Mouse (Mus musculus) kidney, postnatal 0 days (tissue): Measurements from ENCODE around the gene Abhd12. TPM values are rescaled to one million over a fixed set of nuclear protein-coding genes. Genes with fewer than 3 reads are reported as not detected.

ENCODE experiments used
- ATAC-seq: fragments of 200-750 bp; cut with Nextera tagmentation; replicated peaks from 2 replicates; pipeline ENCODE4 v1.8.0; 2017; ENCODE audit warnings: low read depth, moderate number of reproducible peaks, moderate TSS enrichment, moderate library complexity; ENCODE audit not compliant: low FRiP score
- DNase-seq: peaks from one replicate; pipeline ENCODE4 v3.0.0-alpha.2; 2016; ENCODE audit warnings: low spot score
- H3K27ac ChIP-seq: fragments of 300-500 bp; sonication (generic); 2 replicates; pipeline ENCODE4 v1.5.1; 2014; ENCODE audit warnings: mild to moderate bottlenecking
- H3K27me3 ChIP-seq: fragments of 300-500 bp; sonication (generic); 2 replicates; pipeline ENCODE4 v1.6.1; 2014; ENCODE audit warnings: low read length, mixed read lengths; ENCODE audit not compliant: insufficient read depth
- H3K36me3 ChIP-seq: fragments of 300-500 bp; sonication (generic); 2 replicates; pipeline ENCODE4 v1.6.1; 2014; ENCODE audit warnings: low read length, mixed read lengths; ENCODE audit not compliant: insufficient read depth
- H3K4me1 ChIP-seq: fragments of 300-500 bp; sonication (generic); replicated peaks from 2 replicates; pipeline ENCODE4 v1.6.1; 2014; ENCODE audit warnings: antibody characterized with exemption, low read length, mixed read lengths; ENCODE audit not compliant: insufficient read depth
- H3K4me2 ChIP-seq: fragments of 300-500 bp; sonication (generic); 2 replicates; pipeline ENCODE4 v1.6.1; 2014; ENCODE audit warnings: mild to moderate bottlenecking, low read length, moderate library complexity, mixed read lengths
- H3K4me3 ChIP-seq: fragments of 300-500 bp; sonication (generic); replicated peaks from 2 replicates; pipeline ENCODE4 v1.5.1; 2014; ENCODE audit warnings: low read depth, low read length
- H3K9ac ChIP-seq: fragments of 300-500 bp; sonication (generic); 2 replicates; pipeline ENCODE4 v1.6.1; 2014; ENCODE audit warnings: low read depth, low read length
- H3K9me3 ChIP-seq: fragments of 300-500 bp; sonication (generic); replicated peaks from 2 replicates; pipeline ENCODE4 v1.6.1; 2016; ENCODE audit warnings: low read length, inconsistent platforms, mixed read lengths
- CTCF ChIP-seq: IDR thresholded peaks from 2 replicates; pipeline ENCODE4 v1.5.1; 2016; ENCODE audit warnings: antibody characterized with exemption, low read depth, mild to moderate bottlenecking, moderate library complexity
- WGBS: fragments of 180-500 bp; shearing (Covaris S2); extraction: QIAGEN DNeasy Blood & Tissue Kit; methylation state at CpG from one replicate; pipeline ENCODE4 v1.1.7; 2014; 5-methylcytosine and 5-hydroxymethylcytosine counted together
- polyA plus RNA-seq: library from polyadenylated mRNA; unstranded; fragments of >200 nt; fragmentation: Nextera tagmentation; extraction: Ambion mirVana; gene quantifications from 2 replicates; pipeline ENCODE4 v1.2.1, GENCODE M21; 2015

Gene Abhd12
- polyA plus RNA-seq, 1 experiment from 2014 or later = 71.3 TPM

DNA sequence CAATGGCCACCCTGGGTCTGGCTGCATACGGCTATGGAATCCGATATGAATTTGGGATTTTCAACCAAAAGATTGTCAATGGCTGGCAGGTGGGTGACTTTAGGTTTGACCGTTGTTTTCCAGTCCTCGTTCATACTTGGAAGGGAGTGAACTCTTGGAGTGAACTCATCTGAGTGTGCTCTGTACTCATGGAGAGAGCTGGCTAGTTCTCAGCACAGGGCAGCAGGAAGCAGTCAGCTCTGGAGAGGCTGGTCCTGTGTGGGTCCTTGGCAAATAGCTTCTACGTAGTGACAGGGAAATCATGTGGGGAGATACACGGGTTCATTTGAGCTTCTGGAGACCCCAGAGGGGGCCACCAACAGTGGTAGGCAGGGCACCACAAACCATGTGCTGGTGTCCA is 95.7 kb downstream of the Abhd12 start:
- H3K36me3 ChIP-seq = peaks cover 62% of the 10 kb centered on the region
- ATAC-seq (no peak), DNase-seq (no peak)
- H3K9ac ChIP-seq = no peak overlapping the region
- no peaks in the 10 kb centered on the region for H3K4me1 ChIP-seq
- no peak overlapping the region for H3K27ac ChIP-seq
- no peak overlapping the region for H3K4me2 ChIP-seq
- no peaks in the 10 kb centered on the region for H3K9me3 ChIP-seq
- TF ChIP-seq CTCF = no peak
- 96% methylated on average over 6 of the region's 6 CpGs for WGBS
- no peak overlapping the region for H3K4me3 ChIP-seq
- H3K27me3 ChIP-seq = no peaks in the 10 kb centered on the region

DNA sequence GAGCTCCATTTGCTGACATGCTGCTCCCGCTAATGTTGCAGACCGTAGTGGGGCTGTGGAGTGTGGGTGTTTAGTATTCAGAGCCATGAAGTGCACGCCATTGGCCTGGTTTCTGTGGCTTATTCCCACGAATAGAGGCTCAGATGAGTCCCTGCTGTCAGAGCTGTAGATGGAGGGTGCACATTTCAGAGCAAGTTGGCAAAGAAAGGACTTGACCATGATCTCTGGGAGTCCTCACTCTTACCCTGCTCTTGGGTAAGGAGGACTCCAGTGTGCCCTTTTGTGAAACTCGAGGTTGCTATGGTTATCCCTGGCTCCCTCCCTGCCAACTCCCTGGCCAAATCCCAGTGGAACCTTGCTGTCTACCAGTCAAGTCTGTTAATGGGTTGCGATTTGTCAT is 96.2 kb downstream of the Abhd12 start:
- Histone ChIP-seq H3K4me2 (no peak overlapping the region), H3K4me1 (no peaks in the 10 kb centered on the region), H3K27ac (no peak overlapping the region), H3K36me3 (peaks cover 58% of the 10 kb centered on the region), H3K4me3 (no peak overlapping the region), H3K9ac (no peak overlapping the region), H3K9me3 (no peaks in the 10 kb centered on the region), H3K27me3 (no peaks in the 10 kb centered on the region)
- TF ChIP-seq CTCF = no peak
- DNase-seq (no peak), ATAC-seq (no peak)
- 80% methylated on average over 6 of the region's 6 CpGs for WGBS

DNA sequence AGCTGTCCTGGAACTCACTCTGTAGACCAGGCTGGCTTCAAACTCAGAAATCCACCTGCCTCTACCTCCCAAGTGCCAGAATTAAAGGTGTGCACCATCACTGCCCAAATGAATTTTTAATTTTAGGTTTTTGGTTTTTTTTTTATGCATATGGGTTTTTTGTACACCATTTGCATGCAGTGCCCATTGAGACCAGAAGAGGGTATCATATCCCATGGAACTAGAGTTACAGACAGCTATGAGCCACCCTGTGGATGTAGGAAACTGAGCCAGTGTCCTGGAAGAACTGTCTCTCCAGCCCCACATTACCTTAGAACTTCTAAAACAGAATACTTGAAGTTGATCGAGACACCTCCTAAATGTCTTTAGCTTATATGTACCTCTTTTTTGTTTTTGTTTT is 101.5 kb downstream of the Abhd12 start:
- no peak overlapping the region for H3K9ac ChIP-seq
- no peaks in the 10 kb centered on the region for H3K27me3 ChIP-seq
- DNase-seq = peak; percentile 48
- no peak for ATAC-seq
- H3K4me3 ChIP-seq = no peak overlapping the region
- H3K36me3 ChIP-seq = peaks cover 35% of the 10 kb centered on the region
- TF ChIP-seq CTCF = peak; percentile 67
- 91% methylated on average over 1 of the region's 1 CpGs for WGBS
- H3K4me1 ChIP-seq = no peaks in the 10 kb centered on the region
- H3K27ac ChIP-seq = no peak overlapping the region
- no peaks in the 10 kb centered on the region for H3K9me3 ChIP-seq
- no peak overlapping the region for H3K4me2 ChIP-seq

DNA sequence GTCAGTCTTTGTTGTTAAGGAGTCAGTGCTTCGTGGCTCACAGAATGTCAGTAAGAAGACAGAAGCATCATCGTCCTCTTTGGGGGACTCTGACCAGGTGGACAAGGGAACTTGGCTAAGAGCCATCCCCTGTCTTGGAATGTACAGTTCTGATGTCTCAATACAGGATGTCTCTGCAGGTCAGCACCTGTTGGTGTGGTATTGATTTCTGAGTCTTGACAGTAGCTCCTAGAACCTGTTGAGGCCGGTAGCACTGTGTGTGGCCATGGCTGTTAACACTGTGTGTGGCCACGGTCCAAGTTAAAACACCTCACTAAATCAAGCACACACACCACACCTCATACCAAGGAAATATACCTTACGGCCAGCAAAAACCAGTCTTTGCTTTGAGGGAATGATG is 103.9 kb downstream of the Abhd12 start:
- no peak for ATAC-seq

DNA sequence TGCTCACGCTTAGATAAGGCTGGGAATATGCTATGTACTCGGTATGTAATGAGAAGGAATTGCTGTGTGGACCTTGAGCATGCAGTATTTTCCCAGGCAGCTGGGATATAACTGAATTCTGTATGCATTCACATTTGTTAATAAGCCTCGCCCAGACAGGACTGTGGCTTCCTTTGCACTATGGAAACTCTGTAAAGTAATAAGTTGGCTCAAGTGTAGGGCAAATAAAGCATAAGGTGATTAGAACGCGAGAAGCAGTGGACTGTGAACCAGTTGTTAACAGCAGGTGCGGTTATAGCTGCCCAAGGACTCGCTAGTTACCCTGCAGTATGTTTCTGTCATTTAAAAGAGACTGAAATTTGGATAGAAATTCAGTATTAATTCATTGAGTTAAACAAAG is 106.5 kb downstream of the Abhd12 start:
- Histone ChIP-seq H3K36me3 (peaks cover 29% of the 10 kb centered on the region), H3K27me3 (no peaks in the 10 kb centered on the region), H3K9me3 (no peaks in the 10 kb centered on the region), H3K9ac (no peak overlapping the region), H3K4me1 (no peaks in the 10 kb centered on the region), H3K4me2 (no peak overlapping the region), H3K27ac (no peak overlapping the region), H3K4me3 (no peak overlapping the region)
- 77% methylated on average over 7 of the region's 7 CpGs for WGBS
- ATAC-seq (no peak), DNase-seq (no peak)
- TF ChIP-seq CTCF = no peak

More for the DNA sequence above, 103.9 kb downstream of the Abhd12 start:
- H3K9me3 ChIP-seq = no peaks in the 10 kb centered on the region
- no peaks in the 10 kb centered on the region for H3K4me1 ChIP-seq
- H3K27ac ChIP-seq = no peak overlapping the region
- 85% methylated on average over 5 of the region's 5 CpGs for WGBS
- H3K4me3 ChIP-seq = no peak overlapping the region
- no peak overlapping the region for H3K4me2 ChIP-seq
- TF ChIP-seq CTCF = no peak
- no peak overlapping the region for H3K9ac ChIP-seq
- no peaks in the 10 kb centered on the region for H3K27me3 ChIP-seq
- peaks cover 30% of the 10 kb centered on the region for H3K36me3 ChIP-seq
- no peak for DNase-seq

DNA sequence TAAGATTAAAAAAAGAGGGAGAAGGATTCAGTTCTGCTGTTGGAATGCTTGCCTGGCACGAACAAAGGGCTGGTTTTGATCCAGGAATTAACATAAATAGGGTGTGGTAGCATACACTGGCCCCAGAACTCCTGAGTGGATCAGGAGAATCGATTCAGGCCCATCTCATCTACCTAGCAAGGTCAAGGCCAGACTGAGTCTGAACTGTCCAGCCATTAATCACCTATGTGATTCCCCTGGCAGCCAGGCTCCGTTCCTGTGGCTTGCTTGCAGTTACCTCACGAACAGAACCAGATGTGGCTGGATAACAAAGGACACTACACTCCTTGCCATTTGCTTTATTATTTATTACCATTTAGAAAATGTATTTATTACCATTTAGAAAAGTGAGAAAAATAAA is 111.2 kb downstream of the Abhd12 start:
- Histone ChIP-seq H3K4me3 (no peak overlapping the region), H3K27ac (no peak overlapping the region), H3K4me2 (no peak overlapping the region), H3K27me3 (no peaks in the 10 kb centered on the region), H3K36me3 (peaks cover 11% of the 10 kb centered on the region; the same call in 1 of the 2 replicates), H3K9me3 (no peaks in the 10 kb centered on the region), H3K9ac (no peak overlapping the region), H3K4me1 (0 out of 2 replicates have a peak, but pooled peaks cover 2% of the 10 kb centered on the region)
- 52% methylated on average over 4 of the region's 4 CpGs for WGBS
- TF ChIP-seq CTCF = no peak
- no peak for DNase-seq
- no peak for ATAC-seq
